Mouse (Mus musculus): ENCODE measurements around the gene Pde1a.
A peak's percentile ranks its signal among the peaks of the same experiment; 100 is the strongest.
"Not testable (repeated sequence)": the region's sequence is repeated elsewhere in the genome, so short reads cannot be mapped to it uniquely, and the experiment has no call there.

The Pde1a gene

DNA sequence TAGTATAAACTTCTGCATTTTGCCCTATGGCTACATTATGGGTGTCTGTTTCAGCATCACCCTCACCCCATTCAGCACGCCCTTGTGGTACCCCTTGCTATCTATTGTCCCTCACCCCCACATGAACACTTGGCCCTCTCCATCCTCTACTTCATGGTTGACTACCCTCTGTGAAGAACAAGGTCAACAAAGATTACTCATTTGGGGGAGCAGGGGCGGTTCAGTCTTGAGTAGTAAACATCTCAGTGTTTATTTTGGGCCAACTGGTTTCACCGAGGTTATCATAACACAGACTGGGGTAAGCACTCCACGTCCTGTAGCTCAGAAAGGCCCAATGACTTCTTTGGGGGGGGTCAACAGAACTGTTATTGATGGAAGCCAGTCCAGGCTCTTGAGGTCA is 164.3 kb downstream of the Pde1a start:
- no peak for DNase-seq (ENCODE audit: low spot score in 2 of 2)

DNA sequence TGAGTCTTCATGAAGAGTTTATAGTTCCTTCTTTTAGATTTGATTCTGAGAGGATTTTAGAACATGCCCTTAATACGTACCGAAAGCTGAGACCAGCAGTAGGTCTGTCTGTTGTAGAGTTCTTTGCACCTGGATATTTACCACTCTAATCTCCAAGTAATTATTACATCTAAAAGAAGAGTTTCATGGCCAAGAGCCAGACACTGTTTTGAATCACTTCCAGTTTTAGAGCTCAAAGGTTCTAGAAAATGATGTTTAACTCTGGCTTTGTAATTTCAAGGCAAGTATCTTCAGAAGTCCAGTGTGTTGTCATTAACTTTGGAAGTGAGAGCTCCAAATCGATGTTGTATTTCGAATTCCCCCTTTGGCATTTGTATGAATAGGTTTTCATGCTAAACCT is 167.8 kb downstream of the Pde1a start:
- no peak for DNase-seq (ENCODE audit: low spot score in 2 of 2)

DNA sequence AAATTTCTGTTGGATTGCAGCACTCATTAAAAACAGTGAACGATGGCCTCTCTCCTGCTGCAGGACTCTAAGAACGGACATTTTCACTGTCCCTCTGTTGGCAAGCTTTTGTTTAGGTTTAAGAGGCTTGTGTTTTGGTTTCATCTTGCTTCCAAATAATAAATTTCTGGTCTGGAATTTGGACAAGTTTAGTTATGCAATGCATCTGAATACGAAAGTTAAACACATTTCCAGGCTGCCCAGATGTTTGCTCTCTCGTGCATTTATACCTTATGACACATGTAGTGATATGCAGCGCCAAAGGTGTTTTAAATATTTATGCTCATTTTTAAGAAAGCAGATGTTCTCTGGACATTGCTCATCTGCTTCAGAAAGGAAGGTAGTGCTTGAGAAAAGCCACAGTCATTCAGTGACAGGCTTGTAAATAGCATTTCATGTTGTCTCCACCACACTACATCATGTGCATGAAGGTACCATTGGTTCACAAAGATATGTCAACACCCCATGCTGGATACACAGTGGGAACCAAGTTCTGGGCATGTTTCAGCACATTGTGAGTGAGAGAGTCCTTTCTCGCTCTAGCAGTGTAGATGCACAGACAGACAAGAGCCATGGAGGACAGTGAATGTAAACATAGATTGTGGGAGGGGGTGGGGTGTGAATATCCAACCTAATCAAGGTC is 171.5 kb downstream of the Pde1a start:
- no peak for DNase-seq (ENCODE audit: low spot score in 2 of 2)

DNA sequence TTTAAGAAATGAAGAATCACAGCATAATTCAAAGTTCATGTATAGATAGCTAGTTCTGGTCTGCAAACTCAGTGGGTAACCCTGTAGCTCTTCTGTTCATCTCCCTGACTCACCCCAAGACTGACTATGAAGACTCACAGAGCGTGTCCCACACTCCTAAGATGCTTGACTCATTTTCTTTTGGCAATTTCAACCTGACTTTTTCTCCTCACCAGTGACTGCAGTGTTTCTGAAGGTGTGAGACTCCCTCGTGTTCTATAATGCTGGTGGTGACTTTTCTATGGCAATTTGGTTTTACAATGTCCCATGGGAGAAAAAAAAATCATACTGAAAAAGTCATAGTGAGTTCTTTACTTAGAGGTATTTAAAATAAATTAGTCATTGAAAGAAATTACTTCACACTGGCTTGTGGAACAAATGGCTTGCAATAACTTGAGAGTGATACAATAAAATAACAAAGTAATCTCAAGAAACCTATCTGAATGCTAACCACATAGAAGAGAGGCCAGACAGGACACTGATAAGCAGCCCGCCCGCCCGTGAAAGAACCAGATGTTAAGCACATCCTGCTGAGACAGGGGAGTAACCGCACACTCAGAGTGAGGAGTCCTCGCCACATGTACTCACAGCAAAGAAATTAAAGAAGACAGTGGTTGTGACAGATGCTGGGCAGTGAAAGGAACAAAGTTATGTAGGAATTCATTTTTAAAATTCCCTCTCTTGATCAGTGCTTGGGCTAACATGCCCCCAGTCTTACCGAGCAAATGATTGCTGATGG is 183.2 kb downstream of the Pde1a start:
- no peak for DNase-seq (ENCODE audit: low spot score in 2 of 2)

DNA sequence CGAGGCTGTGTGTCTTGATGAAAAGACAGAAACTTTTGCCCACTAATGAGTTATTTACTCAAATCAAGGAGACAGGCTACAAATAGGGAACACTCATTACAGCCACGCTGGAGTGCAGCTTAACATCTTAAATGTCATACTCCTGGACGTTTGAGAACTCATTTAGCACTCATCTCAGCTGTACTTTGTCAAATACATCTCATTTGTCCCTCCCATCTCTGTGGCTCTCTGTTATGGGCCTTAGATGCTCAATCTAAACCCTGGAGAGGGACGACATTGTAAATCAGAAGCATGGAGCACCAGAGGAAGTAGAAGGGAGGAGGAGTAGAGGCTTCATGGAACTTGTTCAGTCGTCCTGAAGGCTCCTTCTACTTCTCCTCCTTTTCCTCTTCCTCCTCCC is 194.6 kb downstream of the Pde1a start:
- no peak for DNase-seq (ENCODE audit: low spot score in 2 of 2)

DNA sequence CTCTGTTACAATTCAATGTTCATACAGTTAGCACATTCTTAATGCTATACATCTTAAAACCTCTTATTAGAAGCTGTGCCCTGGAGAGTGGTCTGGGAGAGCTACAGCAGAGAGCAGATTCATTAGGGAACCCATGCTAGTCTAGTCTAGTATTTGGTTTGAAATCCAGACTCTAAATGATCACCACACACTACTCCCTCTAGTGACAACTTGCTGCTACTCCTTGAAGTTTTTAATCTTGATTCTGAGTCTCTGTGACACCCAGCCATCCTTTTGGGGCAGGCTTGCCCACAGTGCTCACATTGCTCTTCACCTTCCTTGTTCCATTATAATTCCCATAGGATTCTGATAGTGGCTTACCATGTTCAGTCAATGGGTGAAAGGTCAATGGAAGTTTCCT is 206.9 kb downstream of the Pde1a start:
- no peak for DNase-seq (ENCODE audit: low spot score in 2 of 2)

DNA sequence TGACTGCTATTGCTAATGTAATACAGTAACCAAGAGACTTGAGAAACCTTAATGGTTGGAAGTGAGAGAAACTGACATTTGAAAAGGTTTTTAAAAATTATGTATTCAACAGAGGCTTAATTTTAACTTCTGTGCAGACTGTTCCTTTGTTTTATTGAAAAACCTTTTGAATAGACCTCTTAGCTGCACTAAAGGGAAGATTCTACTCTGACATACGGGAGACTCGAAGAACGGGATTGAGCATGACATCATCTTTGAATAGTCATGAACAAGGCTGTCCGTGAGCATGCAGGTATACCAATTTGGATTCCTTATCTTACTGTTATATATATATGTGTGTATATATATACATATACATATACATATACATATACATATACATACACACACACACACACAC is 207.9 kb downstream of the Pde1a start:
- DNase-seq (ENCODE audit: low spot score in 2 of 2), result no peak

DNA sequence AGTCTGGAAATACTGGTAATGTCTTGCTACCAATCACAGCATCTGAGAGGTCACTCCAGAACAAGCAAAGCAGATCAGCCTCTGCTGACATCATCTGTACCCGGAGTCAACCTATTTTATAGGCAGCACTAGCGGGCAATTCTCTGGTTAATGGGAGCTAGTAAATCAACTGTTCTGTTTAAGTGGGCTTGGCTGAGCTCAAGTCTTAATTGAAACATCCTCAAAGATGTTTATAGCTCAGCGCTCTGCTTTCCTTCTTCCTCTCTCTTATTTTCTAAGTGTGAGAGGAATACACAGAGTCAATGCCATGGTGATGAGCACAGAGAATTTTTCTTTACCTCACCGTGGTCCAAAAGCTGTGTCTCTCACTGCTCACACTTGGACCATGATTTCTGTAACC is 208.8 kb downstream of the Pde1a start:
- no peak for DNase-seq (ENCODE audit: low spot score in 2 of 2)

DNA sequence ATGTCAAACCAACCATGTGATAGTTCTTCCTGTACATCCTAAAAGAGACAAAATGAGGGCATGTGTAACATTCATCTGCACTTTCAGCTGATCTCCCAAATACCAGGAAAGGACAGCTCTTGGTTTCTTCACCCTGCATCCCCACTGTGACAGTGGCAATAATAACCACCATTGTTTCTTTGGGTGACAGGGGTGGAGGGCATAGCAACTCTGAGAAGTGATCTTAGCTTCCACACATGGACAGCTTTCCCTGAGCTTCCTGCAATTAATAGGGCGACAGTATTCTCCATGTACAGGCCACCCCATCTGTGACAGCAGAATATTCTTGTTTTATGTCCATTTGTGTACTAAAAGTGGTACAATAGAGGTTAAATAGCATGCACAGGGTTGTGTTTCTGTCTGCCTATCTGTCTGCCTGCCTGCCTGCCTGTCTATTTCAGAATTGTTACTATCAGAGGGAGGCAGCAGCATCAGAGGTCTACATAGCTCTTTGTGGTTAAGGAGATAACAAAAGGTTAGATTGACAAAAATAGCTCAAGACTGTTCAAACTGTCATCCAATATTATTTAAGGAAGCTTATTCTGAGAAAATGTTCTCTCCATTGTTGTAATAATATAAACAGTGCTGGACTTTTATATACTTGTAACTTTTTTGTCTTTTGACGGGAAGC is 227.3 kb downstream of the Pde1a start:
- DNase-seq (ENCODE audit: low spot score in 2 of 2), result no peak

DNA sequence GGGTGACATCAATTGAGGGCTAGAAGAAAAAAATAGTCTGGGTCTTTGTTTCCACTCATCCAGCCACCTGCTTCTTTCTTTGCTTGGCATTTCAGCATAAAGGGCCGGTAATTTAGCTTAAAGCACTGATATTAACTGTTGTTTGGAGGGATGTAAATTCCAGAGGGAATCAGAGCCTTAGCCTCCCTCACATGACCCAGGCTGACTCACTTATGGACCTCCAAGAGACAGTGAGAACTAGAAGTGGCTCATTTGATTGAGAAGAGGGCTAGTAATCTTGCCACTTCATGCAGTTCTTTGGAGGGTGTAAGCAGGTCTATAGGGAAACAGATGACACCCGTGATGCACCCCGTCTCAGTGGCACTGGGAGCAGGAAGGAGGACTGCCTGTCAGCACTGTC is 230.7 kb downstream of the Pde1a start:
- DNase-seq (ENCODE audit: low spot score in 2 of 2), result no peak

DNA sequence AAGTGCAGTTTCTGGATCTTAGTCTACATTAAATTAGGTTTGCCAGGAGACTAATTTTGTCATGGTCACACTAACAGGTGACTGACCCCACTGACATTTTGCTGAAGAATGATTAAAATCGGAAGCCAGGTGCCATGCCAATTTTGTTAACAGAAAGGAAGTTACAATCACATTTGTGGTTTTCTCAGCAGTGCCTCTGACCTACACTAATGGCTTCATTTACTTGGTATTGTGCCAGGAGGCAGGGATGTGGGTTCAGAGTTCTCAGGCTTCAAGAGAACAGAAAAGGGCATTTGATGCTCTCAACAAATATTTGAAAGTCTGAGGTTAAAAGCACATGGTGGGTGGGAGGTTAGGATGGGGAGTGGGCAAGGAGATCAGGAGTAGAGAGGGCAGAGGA is 236.4 kb downstream of the Pde1a start:
- no peak for DNase-seq (ENCODE audit: low spot score in 2 of 2)

DNA sequence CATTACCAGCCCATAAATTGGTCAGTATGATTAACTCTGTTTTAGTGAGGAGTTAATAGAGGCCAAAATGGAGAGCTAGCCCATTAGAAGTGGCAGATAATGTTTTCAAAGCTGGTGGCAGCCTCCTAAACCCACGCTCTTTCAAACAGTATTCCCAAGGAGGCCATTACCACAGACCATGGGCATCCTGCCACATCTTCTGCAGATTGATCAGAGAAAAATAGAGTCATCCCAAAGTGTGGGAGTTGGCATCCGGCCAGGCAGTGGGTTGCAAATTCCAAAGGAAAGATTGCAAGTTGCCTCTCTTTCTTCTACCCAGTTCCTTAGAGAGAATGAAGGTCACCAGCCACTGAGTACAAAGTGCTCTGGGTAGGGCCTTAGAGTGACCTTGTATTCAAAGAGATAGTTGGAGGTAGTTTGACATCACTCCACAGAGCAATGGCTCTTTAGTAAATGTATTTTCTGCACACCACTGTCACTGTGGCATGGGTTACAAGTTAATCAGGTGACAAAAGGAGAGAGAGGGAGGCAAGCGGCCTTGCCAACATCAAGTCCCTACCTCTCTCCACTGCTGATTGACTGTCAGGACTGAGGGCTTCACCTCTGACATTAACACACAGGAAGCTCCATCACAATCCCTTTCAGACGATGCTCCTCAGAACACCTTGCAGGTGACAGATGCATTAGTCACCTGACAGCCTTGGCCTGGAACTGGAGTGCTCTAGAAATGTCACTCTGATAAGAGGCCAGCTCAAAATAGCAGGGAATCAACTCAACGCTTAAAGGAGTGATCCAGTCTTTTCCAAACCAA is 237.3 kb downstream of the Pde1a start:
- peak in 1 of 2 experiments; percentile 48 for DNase-seq (ENCODE audit: low spot score in 2 of 2)

DNA sequence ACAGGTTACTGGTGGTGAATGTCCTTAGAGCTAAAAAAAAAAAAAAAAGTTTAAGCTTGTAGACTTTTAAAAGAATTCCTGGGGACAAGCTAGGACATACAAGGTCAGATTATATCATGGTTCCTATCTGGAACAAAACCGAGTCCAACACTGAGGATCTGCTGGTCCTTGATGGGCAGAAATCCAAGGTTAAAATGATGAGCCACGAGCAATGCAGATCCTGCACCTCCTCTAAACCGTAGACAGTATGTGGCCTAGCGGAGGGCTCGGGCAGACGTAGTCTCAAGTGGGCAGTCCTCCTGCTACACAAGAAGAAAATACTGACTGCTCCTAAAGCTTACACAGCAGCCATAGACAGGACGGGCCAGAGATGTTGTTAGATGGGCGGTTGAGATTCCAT is 238.5 kb downstream of the Pde1a start:
- DNase-seq (ENCODE audit: low spot score in 2 of 2), result no peak

DNA sequence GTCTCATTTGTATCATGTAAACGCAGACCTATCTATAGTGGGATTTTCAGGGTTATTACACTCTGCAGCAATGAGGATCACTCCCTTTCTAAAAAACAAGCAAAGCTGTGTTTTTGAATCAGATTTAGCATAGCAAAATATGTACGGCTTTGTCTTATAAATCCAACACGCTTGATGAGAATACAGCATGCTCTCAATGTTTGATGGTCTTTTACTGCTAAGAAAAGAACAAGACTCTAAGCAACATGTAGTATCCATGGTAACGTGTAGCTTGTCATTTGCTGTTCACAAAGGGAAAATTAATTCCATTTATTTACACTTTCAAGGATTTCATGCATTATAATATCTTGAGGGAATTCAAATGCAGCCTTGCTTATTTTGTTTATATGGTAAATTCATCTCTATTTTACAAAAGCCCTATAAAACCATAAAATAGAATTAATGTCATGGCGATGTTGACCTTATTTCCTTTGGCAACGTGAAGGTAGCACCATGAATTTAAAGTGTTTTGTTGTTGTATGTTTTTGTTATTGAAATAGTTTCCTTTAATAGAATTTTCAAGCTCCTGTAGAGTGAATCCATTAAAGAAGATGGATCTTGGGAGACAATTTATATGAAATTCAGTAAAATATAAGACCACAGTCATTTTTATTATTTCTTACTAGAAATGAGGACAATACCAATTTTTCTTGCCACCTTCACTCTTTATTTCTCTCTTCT is 245.5 kb downstream of the Pde1a start:
- DNase-seq (ENCODE audit: low spot score in 2 of 2), result no peak

DNA sequence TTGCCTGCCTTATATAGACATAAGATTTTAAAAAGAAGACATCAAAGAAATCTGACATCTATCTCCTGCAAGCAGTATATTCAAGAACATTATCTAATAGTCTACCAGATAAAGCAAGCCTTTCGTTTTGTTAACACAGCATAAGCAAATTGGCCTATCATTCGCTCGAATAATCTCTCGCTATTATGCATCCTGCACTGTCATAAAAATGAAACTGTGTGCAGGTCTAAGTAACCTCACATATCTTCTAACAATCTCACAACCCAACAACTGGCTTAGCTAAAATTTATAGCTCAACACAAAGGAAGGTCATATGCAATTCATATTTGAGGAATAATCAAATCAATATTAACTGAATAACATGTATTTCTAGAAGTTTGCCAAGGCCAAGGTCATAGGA is 246.0 kb downstream of the Pde1a start:
- DNase-seq (ENCODE audit: low spot score in 2 of 2), result no peak

DNA sequence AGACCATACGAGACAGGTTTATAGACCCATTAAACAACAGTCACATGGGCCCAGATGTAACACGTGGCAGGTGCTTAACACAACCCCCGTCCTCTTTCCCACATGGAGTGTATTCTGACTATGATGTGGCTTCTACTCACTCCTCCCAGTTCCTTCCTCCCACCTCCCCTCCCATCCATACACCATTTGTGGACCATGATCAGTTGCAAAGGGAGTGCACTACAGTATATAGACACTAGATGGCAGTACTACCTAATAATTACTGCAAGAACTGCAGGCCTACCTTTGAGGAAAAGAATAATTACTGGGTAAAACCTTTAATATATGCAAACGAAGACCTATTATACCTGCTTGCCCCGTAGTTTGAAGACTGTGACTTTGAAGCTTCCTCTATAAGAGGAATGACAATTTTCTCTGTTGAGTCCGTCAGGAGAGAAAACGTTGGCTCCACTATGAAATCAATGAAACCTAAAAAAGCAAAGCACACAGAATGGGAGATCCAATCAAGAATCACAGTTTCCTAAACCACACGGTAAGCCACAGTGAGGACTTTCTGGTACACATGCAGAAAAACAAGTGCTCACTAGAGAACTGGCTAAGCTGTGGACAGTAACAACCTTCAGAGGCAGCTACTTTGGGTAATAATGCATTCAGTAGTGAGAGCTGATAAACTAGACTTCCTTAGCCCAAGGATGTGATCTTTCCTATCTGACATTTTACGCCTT is 263.8 kb downstream of the Pde1a start:
- DNase-seq (ENCODE audit: low spot score in 2 of 2), result no peak

DNA sequence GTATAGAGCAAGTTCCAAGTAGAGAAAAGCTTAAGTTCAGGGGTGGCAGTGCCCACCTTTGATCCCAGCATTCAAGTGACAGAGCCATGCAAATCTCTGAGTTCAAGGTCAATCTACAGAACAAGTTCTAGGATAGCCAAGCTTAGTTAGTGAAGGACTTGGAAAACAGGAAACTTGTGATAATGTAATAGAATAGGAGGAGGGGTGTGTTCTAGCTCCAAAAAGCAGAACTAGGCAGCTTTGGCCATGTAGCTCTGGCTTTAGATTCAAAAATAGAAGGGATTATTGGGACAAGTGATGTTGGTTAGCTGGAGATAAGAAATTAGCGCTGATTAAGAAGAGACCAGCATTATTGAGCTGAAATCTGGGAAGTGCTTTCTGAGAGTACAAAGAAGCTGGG is 272.4 kb downstream of the Pde1a start:
- DNase-seq (ENCODE audit: low spot score in 2 of 2), result no peak

DNA sequence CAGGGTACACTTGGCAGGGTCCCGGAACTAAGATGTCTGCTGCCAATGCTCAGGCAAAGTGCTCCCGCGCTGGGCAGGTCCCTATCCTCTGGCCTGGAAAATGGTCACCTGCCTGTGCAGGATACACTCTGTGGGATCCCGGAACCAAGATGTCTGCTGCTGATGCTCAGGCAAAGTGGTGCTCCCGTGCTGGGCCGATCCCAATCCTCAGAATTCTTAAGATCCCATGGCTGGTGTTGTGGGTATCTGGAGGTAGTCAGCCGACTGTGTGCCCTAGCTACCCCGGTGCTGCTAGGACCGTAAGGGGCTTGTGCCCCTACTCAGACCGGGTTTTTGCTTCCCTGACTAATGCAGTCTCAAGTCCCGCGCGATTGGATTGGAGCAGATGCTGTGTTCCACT is 281.9 kb downstream of the Pde1a start:
- not testable (repeated sequence) for DNase-seq (ENCODE audit: low spot score in 2 of 2)

DNA sequence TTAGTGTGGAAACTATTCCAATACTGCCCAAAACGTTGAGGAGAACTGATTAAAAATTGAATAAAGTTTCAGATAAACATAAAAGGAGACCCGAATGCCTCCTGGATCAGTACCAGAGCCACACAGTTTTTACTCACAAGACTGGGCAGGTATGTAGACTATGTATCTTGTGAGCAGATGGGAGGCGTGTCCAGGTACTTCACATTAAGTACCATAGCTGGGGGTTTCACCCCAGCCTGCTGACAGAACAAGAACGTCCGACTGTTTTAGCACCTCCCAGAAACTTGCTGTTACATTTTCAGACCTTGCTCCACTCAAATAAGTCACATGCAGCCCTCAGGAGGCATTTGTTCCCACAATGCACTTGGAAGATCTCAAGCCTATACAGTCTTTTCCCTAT is 289.7 kb downstream of the Pde1a start:
- DNase-seq (ENCODE audit: low spot score in 2 of 2), result no peak

DNA sequence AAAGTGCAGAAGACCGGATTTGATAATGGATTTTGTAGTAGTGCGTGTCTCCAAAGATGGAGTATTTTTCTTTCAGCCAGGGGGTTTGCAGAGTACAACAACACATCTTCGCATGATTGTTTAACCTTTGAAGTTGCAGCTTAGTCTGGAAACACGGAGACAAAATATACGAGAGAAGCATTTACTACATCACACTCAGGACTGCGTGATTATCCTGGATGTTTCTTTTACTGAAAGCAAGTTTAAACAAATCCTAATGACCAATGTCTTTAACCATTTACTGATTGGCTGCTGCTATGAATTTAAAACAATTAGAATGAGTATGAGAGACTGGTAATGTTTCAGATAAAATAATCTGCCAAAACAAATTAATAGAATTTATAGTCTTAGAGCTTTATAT is 290.2 kb downstream of the Pde1a start:
- no peak for DNase-seq (ENCODE audit: low spot score in 2 of 2)

DNA sequence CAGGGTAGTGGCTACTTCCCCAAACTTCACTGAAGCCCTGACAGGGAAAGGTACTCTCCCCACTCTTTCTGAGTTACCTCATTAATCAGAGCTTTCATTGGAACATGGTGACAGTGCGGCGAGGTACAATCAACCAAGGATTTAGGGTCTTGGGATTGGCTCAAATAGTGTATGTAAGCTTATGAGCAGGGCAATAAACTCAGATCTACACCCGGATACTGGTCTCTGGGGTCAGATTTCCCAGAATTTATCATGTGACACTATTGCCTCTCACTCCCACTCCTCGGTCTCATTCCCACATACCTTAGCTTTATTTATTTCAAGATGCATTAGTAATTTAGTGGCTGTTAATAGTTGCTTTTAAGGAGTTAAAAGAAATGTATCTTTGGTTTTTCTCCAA is 303.4 kb downstream of the Pde1a start:
- DNase-seq (ENCODE audit: low spot score in 2 of 2), result no peak

Measured in frontal cortex, postnatal 14 days (tissue).